Mouse (Mus musculus) layer of hippocampus, adult 2 months (tissue): ENCODE data around the gene Tssk1. TPM values are rescaled to one million over a fixed set of nuclear protein-coding genes. Genes with fewer than 3 reads are reported as not detected.

ENCODE experiments used
- DNase-seq, 2 experiments: peaks; one replicate each; pipeline ENCODE4 v3.0.0; 2022; ENCODE audit warnings: low spot score in 2 of 2
- H3K27ac ChIP-seq: fragments of 200-600 bp; 2 replicates; pipeline ENCODE4 v1.8.1; 2022
- H3K4me3 ChIP-seq: fragments of 200-600 bp; 2 replicates; pipeline ENCODE4 v1.8.1; 2022; ENCODE audit warnings: mild to moderate bottlenecking
- CTCF ChIP-seq: fragments of 200-600 bp; conservative IDR thresholded peaks from 2 replicates; pipeline ENCODE4 v1.8.1; 2022; ENCODE audit warnings: antibody characterized with exemption, mild to moderate bottlenecking, moderate library complexity
- total RNA-seq, 2 experiments: library from RNA; stranded (reverse); gene quantifications; 2 replicates each; pipeline ENCODE4 v1.2.3; 2021

The Tssk1 gene
- total RNA-seq, 2 experiments from 2014 or later, result not detected

- no peak for TF ChIP-seq CTCF
- H3K4me3 ChIP-seq, result no peak overlapping the region
- DNase-seq, result no peak
- no peak overlapping the region for H3K27ac ChIP-seq
Observed at GRCm38 (mm10) chr16:17920586-17920985, 26.6 kb downstream of the Tssk1 start.

DNA sequence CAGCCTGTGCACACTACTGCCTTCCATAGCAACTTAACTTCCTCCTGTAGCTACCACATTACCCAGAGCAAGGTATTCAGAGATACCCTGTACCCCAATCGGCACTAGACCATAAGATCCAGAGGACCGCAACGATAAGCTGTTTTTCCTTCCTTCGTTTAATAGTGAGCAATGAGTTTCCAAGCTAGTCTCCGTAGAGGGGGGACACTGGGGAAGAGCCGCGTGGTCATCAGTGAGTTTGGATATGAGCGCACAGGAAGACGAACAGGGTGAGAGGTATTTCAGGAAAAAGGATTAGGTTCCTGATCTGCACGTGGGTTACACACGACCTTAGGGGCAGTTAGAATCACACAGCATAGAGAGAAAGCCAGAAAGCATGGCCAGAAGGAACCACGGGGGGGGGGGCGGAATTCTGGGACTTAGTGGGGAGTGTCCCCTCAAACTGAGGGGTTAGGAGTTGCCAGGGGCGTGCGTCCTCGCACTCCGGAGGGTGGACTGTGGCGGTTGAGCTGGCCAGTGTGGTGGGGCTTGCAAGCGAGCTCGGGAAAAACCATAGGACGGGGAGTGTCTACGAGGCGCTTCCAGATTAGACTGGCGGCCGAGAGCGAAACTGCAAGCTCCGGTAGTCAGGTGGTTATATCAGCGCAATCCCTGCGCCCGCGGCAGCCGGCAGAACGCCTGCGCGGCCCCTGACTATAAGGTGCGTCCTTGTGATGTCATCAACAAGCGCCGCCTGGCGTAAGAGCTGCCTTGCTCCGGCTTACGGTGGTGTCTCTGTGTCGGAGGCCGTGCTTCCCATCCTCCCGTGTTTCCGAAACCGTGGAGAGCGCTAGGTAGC is 27.5 kb downstream of the Tssk1 start:
- Histone ChIP-seq H3K27ac (peak overlapping the region; percentile 91), H3K4me3 (peak overlapping the region; percentile 87)
- peak; percentile 95 to 97 for DNase-seq
- TF ChIP-seq CTCF, result peak; percentile 86

DNA sequence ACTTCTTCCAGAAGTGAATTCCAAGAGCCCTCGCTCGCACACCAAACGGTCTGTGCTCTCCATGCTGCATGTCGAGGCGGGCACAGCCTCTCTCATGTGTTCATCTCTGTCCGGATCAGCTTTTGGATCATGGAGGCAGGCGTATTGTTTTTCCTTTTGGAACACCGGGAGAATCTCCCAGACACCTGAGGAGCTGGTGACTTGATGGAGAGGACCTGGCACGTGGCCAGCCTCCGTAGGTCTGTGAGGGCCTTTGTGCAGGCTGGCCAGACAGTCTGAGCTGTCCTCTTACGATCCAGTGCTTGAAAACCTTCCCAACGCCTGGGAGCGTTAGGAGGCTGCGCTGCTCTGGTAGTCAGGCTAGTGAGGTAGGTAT is 28.1 kb downstream of the Tssk1 start:
- Histone ChIP-seq H3K27ac (peak overlapping the region; percentile 91), H3K4me3 (peak overlapping the region; percentile 87)
- TF ChIP-seq CTCF, result no peak
- DNase-seq, result no peak

DNA sequence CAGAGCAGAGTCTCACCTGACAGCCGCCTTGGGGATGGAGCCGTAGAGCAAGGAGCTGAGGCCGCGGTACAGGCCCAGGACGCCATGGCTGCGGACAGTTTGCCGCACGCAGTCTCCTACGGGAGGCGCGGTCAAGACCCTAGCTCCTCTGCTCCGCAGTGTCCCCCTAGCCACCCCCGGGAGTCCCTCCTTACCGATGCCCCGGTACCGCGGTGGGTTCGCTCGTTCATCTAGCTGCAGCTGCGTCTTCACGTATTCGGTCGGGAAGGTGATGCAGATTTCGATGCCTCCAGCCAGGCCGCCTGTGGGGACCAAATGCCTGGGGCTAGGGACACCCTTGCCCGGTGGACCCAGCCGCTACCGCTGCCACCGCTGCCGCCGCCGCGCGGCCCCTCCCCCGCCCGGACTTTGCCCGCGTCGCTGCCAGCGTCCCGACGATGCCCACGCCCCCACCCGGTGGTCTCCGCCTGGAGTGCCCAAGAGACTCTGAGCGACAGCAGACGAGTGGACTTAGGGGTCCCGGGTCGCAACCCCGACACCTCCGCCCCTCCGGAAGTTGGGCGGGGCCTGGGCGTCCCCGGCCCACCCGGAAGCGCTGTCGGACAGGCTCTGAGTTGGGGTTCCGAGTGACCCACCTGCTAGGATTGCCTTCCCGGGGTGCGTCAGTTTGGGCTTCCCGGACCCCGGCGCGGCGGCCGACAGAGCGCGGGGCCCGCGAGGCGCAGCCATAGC is 33.5 kb downstream of the Tssk1 start:
- Histone ChIP-seq H3K27ac (peak overlapping the region; percentile 93), H3K4me3 (peak overlapping the region; percentile 95)
- no peak for DNase-seq
- no peak for TF ChIP-seq CTCF

DNA sequence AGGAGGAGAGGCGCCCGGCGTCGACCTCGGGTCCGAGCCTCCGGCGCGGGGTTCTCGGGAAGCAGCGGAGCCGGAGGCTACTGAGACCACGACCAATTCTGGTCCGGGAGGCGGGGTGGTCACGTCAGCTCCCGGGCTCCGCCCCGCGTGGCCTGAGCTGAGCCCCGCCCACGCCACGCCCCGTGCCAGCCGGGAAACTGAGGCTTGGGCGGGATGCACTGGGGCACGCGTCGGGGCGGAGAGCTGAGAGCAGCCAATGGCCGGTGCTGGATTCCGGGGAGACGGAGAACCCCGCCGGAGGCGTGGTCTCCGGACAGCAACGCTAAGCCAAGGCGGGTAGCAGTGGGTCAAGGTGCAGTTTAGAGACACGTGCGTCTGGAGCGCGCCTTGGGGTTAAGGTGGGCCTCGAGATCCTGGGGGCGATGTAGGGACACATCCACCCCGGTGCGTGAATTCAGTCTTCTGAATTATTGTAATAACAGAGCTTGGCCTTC is 34.1 kb downstream of the Tssk1 start, which contains the start of gene Slc25a1:
Slc25a1 (minus strand) TSS at position 133 of the 494 bp plus-strand sequence.
- H3K27ac ChIP-seq, result peak within 1 kb of the TSS; percentile 93
- TF ChIP-seq CTCF, result no peak
- H3K4me3 ChIP-seq, result peak within 1 kb of the TSS; percentile 95
- DNase-seq, result peak; percentile 78 to 82

- Histone ChIP-seq H3K27ac (peak overlapping the region; percentile 93), H3K4me3 (peak overlapping the region; percentile 95)
- peak; percentile 50 to 63 for DNase-seq
- TF ChIP-seq CTCF, result peak; percentile 84
Observed at GRCm38 (mm10) chr16:17928627-17929104, 34.6 kb downstream of the Tssk1 start.

GRCm38 (mm10) chr16:17929211-17929610 is 35.2 kb downstream of the Tssk1 start:
- DNase-seq, result no peak
- Histone ChIP-seq H3K4me3 (no peak overlapping the region), H3K27ac (peak overlapping the region; percentile 93; the same call in 1 of the 2 replicates)
- TF ChIP-seq CTCF, result no peak

- no peak for DNase-seq
- H3K27ac ChIP-seq, result no peak overlapping the region
- no peak for TF ChIP-seq CTCF
- no peak overlapping the region for H3K4me3 ChIP-seq
Observed at GRCm38 (mm10) chr16:17929631-17930030, 35.6 kb downstream of the Tssk1 start.

GRCm38 (mm10) chr16:17931906-17932460 is 38.0 kb downstream of the Tssk1 start:
- no peak for TF ChIP-seq CTCF

GRCm38 (mm10) chr16:17933594-17934444 is 39.8 kb downstream of the Tssk1 start:
- H3K4me3 ChIP-seq, result no peak overlapping the region
- no peak overlapping the region for H3K27ac ChIP-seq
- no peak for DNase-seq
- TF ChIP-seq CTCF, result no peak

More at GRCm38 (mm10) chr16:17931906-17932460, 38.0 kb downstream of the Tssk1 start:
- Histone ChIP-seq H3K27ac (no peak overlapping the region), H3K4me3 (no peak overlapping the region)
- no peak for DNase-seq

DNA sequence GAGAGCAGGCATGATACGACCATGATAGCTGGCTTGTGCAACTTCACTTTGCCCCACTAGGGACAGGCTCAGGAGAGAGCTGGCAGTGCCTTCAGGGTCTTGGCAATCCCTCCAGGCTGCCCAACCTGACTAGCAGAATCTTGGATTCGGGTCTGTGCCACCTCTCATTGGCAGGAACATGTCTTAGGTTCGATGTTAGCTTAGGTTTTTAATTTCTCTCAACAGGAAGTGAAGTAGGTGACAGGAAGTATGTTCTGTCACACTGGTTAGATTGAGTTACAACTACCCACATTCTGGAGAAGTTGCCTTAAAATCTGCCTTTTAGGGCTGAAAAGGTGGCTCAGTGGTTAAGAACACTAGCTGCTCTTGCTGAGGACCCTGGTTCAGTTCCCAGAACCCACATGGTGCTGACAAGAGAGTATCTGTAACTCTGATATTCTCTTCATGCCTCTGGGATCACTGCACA is 40.5 kb downstream of the Tssk1 start:
- TF ChIP-seq CTCF, result no peak; the same call in 1 of the 2 replicates
- DNase-seq, result no peak
- no peak overlapping the region for H3K4me3 ChIP-seq
- no peak overlapping the region for H3K27ac ChIP-seq

- DNase-seq, result no peak
- Histone ChIP-seq H3K27ac (no peak overlapping the region), H3K4me3 (no peak overlapping the region)
- no peak for TF ChIP-seq CTCF
Observed at GRCm38 (mm10) chr16:17936776-17937175, 42.8 kb downstream of the Tssk1 start.
